Mouse (Mus musculus): ENCODE results near the gene Gm5941.

DNA sequence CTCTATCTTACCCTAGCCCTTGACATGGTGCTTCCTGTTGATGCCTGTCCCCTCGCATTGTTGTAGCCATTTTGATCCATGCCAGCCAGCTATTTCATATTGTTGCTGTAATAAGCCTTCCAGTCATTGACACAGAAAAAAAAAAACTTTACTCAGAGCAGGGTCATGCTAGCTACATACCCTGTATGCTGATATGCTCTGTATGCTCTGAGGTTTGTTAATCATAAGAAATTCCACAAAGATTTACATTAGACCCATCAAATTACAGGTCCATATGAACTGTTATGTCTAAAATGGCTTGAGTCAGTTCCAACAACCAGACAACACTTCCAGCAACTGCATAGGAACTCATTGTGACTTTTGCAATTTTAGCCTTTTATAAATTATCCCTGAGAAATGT lies 38.1 kb downstream of the Gm5941 start:
- no peak for TF ChIP-seq MYOD1 (IDR thresholded peaks at IDR 0.05; ENCODE audit: control insufficient read depth in 1 of 3, insufficient read length in 2 of 3, low read depth in 2 of 3)
- no peak for TF ChIP-seq REST (IDR thresholded peaks at IDR 0.05; ENCODE audit: insufficient read depth, insufficient read length)
- TF ChIP-seq POLR2A (IDR thresholded peaks at IDR 0.05; ENCODE audit: insufficient read length, low read depth), result no peak
- TF ChIP-seq CEBPB (IDR thresholded peaks at IDR 0.05; ENCODE audit: insufficient read depth, poor library complexity, severe bottlenecking), result no peak
- no peak for TF ChIP-seq TCF12 (IDR thresholded peaks at IDR 0.05; ENCODE audit: insufficient read depth, poor library complexity, severe bottlenecking)
- no peak for TF ChIP-seq USF1 (IDR thresholded peaks at IDR 0.05; ENCODE audit: low read depth)
- no peak for TF ChIP-seq MAX (IDR thresholded peaks at IDR 0.05; ENCODE audit: low read depth)
- TF ChIP-seq MYOG (IDR thresholded peaks at IDR 0.05; ENCODE audit: control insufficient read depth in 1 of 3, insufficient read depth in 1 of 3, insufficient read length in 2 of 3, low read depth in 2 of 3), result no peak
- no peak for TF ChIP-seq POLR2AphosphoS2 (IDR thresholded peaks at IDR 0.05; ENCODE audit: insufficient read length, low read depth)
